Mouse (Mus musculus) forebrain, postnatal 0 days (tissue): ENCODE measurements around the gene Cd160. TPM values are rescaled to one million over a fixed set of nuclear protein-coding genes. Genes with fewer than 3 reads are reported as not detected.

Experiments used
- ATAC-seq: fragments of 200-750 bp; cut with Nextera tagmentation; 2 replicates; pipeline ENCODE4 v1.8.0; 2017; ENCODE audit warnings: mild to moderate bottlenecking, moderate library complexity
- DNase-seq: peaks from one replicate; pipeline ENCODE4 v3.0.0-alpha.2; 2015
- H3K27ac ChIP-seq: fragments of 300-500 bp; sonication (generic); 2 replicates; pipeline ENCODE4 v1.5.1; 2014; ENCODE audit warnings: low read depth, mild to moderate bottlenecking, antibody characterized with exemption, low read length, moderate library complexity, mixed read lengths
- H3K27me3 ChIP-seq: fragments of 300-500 bp; sonication (generic); 2 replicates; pipeline ENCODE4 v1.6.1; 2014; ENCODE audit warnings: mild to moderate bottlenecking, low read length, mixed read lengths; ENCODE audit not compliant: insufficient read depth
- H3K36me3 ChIP-seq: fragments of 300-500 bp; sonication (generic); 2 replicates; pipeline ENCODE4 v1.6.1; 2014; ENCODE audit warnings: mild to moderate bottlenecking, moderate library complexity; ENCODE audit not compliant: insufficient read depth
- H3K4me1 ChIP-seq: fragments of 300-500 bp; sonication (generic); 2 replicates; pipeline ENCODE4 v1.6.1; 2014; ENCODE audit warnings: antibody characterized with exemption; ENCODE audit not compliant: insufficient read depth
- H3K4me2 ChIP-seq: fragments of 300-500 bp; sonication (generic); 2 replicates; pipeline ENCODE4 v1.6.1; 2014; ENCODE audit warnings: low read depth, mild to moderate bottlenecking, moderate library complexity
- H3K4me3 ChIP-seq: fragments of 300-500 bp; sonication (generic); 2 replicates; pipeline ENCODE4 v1.5.1; 2014; ENCODE audit warnings: low read depth, low read length, mixed read lengths
- H3K9ac ChIP-seq: fragments of 300-500 bp; sonication (generic); 2 replicates; pipeline ENCODE4 v1.6.1; 2014; ENCODE audit warnings: mild to moderate bottlenecking
- H3K9me3 ChIP-seq: fragments of 300-500 bp; sonication (generic); 2 replicates; pipeline ENCODE4 v1.6.1; 2016; ENCODE audit warnings: low read length
- CTCF ChIP-seq: sonication (generic); IDR thresholded peaks from 2 replicates; pipeline ENCODE4 v1.5.1; 2016; ENCODE audit warnings: antibody characterized with exemption, control low read depth, low read depth
- WGBS: fragments of 180-500 bp; shearing (Covaris S2); extraction: QIAGEN DNeasy Blood & Tissue Kit; methylation state at CpG from one replicate; pipeline ENCODE4 v1.1.7; 2014; 5-methylcytosine and 5-hydroxymethylcytosine counted together
- polyA plus RNA-seq: library from polyadenylated mRNA; unstranded; fragments of >200 nt; fragmentation: Nextera tagmentation; extraction: Ambion mirVana; gene quantifications from 2 replicates; pipeline ENCODE4 v1.2.1, GENCODE M21; 2015
- total RNA-seq: library from RNA; depleted of rRNA; stranded (reverse); fragments of >200 nt; gene quantifications from 2 replicates; pipeline ENCODE4 v1.2.3, GENCODE M21; 2014

The Cd160 gene
- total and polyA plus RNA-seq, 2 experiments from 2014 or later, result 0.10 TPM; not detected in 1

DNA sequence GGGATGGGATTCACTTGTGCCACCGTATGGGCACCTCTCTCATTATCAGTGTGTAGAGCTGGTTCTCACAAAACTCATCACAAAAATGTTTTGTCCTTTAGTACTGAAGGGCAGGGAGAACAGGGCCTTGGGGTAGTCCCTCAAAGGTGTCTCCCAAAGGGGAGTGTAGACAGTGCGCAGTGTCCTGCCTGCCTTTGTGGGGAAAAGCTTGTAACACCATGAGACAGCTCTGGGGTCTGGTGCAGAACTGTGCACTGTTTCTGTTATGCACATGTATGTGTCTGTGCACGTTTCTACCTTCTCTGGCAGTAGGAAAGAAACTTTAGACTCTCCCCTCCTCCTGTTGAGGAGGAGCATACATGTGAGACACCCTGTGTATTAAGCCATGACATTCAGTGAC is 38.7 kb upstream of the Cd160 start:
- Histone ChIP-seq H3K4me1 (no peaks in the 10 kb centered on the region), H3K4me3 (no peak overlapping the region), H3K4me2 (no peak overlapping the region), H3K9ac (no peak overlapping the region), H3K36me3 (peaks cover 50% of the 10 kb centered on the region), H3K27me3 (no peaks in the 10 kb centered on the region), H3K9me3 (no peaks in the 10 kb centered on the region), H3K27ac (no peak overlapping the region)
- 91% methylated on average over 3 of the region's 3 CpGs for WGBS
- DNase-seq, result no peak
- ATAC-seq, result no peak
- TF ChIP-seq CTCF, result no peak

DNA sequence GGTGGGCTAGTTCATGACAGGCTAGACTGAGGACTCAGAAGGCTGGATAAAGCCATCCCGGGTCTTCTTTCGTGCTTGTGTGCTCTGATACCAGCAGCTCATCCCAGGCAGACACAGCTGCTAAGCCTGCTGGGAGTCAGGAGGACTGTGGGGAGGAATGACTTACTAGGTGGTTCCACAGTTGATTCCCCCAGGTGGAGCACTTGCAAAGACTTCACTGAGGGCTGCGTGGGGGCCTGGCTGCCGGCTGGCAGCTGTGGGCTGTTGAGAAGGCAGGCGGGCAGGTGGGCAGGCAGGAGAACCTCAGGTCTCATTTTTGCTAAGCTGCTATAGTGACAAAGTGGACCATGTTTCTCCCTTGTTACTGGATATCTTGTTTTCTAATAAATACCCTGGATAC is 31.3 kb upstream of the Cd160 start:
- no peaks in the 10 kb centered on the region for H3K27me3 ChIP-seq
- DNase-seq (no peak), ATAC-seq (no peak)
- TF ChIP-seq CTCF, result no peak
- no peak overlapping the region for H3K27ac ChIP-seq
- 94% methylated on average over 5 of the region's 5 CpGs for WGBS
- H3K9me3 ChIP-seq, result no peaks in the 10 kb centered on the region
- no peak overlapping the region for H3K4me3 ChIP-seq
- H3K4me2 ChIP-seq, result no peak overlapping the region
- peaks cover 7% of the 10 kb centered on the region; the same call in 1 of the 2 replicates for H3K36me3 ChIP-seq
- H3K9ac ChIP-seq, result no peak overlapping the region
- no peaks in the 10 kb centered on the region for H3K4me1 ChIP-seq

DNA sequence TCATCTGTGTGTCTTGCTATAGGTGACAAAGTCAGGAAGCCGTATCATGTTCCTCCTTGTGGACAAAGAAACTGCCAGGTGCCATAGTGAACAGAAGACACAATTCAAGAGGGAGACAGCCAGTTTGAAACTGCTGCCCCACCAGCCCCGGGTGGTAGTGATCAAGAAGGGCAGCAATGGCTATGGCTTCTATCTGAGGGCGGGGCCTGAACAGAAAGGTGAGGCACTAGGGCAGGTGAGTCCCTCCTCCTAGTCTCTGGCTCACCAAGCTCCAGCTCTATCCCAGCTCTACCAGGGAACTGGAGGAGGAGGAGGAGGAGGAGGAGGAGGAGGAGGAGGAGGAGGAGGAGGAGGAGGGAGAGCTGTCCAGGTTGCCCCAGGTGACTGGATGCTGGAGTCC is 26.7 kb upstream of the Cd160 start:
- H3K36me3 ChIP-seq, result peaks cover 7% of the 10 kb centered on the region; the same call in 1 of the 2 replicates
- ATAC-seq (no peak), DNase-seq (no peak)
- H3K4me3 ChIP-seq, result no peak overlapping the region
- WGBS, result 90% methylated on average over 3 of the region's 3 CpGs
- H3K4me2 ChIP-seq, result no peak overlapping the region
- TF ChIP-seq CTCF, result no peak
- no peak overlapping the region for H3K27ac ChIP-seq
- no peaks in the 10 kb centered on the region for H3K9me3 ChIP-seq
- H3K9ac ChIP-seq, result no peak overlapping the region
- no peaks in the 10 kb centered on the region for H3K27me3 ChIP-seq
- no peaks in the 10 kb centered on the region for H3K4me1 ChIP-seq

DNA sequence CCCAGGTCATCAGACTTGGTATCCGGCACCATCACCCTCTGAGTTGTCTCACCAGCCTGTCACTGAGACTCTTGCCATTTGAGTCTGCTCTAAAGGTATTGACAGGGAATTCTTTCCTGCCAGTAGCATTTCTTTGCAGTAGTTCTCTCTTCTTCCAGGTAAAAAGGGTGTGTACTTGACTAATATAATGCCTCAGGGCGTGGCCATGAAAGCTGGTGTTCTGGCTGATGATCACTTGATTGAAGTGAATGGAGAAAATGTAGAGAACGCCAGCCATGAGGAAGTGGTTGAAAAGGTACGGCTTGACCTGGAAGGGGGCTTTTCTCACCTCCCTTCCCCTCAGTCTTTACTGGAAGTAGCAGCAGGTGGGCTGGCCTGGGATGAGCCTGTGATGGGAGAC is 25.2 kb upstream of the Cd160 start:
- no peaks in the 10 kb centered on the region for H3K9me3 ChIP-seq
- no peak overlapping the region for H3K4me2 ChIP-seq
- no peaks in the 10 kb centered on the region for H3K27me3 ChIP-seq
- no peaks in the 10 kb centered on the region for H3K36me3 ChIP-seq
- ATAC-seq (no peak), DNase-seq (no peak)
- no peak overlapping the region for H3K9ac ChIP-seq
- no peak for TF ChIP-seq CTCF
- WGBS, result 90% methylated on average over 4 of the region's 4 CpGs
- no peak overlapping the region for H3K4me3 ChIP-seq
- no peak overlapping the region for H3K27ac ChIP-seq
- no peaks in the 10 kb centered on the region for H3K4me1 ChIP-seq

DNA sequence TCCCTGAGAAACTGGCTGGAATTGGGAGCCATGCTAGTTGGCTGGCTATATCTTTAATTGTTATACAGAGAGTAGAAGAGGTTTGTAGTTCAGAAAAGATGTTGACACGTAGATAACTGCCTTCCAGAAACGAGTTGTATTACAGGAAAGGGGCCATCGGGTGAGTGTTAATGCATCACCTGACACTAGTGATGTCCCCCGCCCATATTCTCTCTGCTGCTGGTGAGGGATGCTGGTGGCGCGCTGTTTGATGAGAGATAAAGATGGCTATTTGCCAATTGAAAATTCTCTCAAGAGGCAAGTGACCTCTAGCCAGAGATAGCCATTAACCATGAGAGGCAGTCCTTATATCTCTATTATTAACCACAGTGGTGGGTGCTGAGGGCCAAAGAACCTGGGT is 23.4 kb upstream of the Cd160 start:
- ATAC-seq (no peak), DNase-seq (no peak)
- no peaks in the 10 kb centered on the region for H3K9me3 ChIP-seq
- H3K9ac ChIP-seq, result no peak overlapping the region
- H3K4me1 ChIP-seq, result no peaks in the 10 kb centered on the region
- H3K27me3 ChIP-seq, result no peaks in the 10 kb centered on the region
- H3K4me3 ChIP-seq, result no peak overlapping the region
- 81% methylated on average over 6 of the region's 6 CpGs for WGBS
- no peak for TF ChIP-seq CTCF
- no peaks in the 10 kb centered on the region for H3K36me3 ChIP-seq
- H3K27ac ChIP-seq, result no peak overlapping the region
- H3K4me2 ChIP-seq, result no peak overlapping the region

DNA sequence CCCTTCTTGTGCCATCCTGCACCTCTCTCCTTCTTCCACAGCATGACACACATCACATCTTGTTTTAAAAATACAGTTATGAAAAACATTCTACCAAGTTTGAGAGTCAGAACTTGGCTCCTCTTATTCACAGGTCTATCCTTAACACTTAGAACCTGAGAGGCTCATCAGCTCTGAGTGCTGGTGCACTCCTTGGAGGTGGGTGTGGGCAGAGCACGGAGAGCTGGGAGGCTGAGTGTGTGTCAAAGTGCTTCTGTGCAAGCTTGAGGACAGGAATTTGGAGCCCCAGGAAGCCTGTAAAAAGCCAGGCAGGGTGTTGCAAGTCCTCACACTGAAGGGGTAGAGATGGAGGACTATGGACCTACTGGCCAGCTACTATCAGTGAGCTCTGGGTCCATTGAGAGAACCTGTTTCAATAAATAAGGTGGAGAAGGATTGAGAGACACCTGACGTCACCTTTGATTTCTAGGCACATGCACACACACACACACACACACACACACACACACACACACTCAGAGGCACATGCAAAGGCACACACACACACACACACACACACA is 20.1 kb upstream of the Cd160 start:
- no peak for DNase-seq
- Histone ChIP-seq H3K4me2 (no peak overlapping the region), H3K27ac (no peak overlapping the region), H3K27me3 (no peaks in the 10 kb centered on the region), H3K4me1 (no peaks in the 10 kb centered on the region), H3K9me3 (no peaks in the 10 kb centered on the region), H3K9ac (no peak overlapping the region), H3K4me3 (no peak overlapping the region), H3K36me3 (no peaks in the 10 kb centered on the region)
- no peak for TF ChIP-seq CTCF
- ATAC-seq, result no peak
- WGBS, result 90% methylated on average over 2 of the region's 2 CpGs

DNA sequence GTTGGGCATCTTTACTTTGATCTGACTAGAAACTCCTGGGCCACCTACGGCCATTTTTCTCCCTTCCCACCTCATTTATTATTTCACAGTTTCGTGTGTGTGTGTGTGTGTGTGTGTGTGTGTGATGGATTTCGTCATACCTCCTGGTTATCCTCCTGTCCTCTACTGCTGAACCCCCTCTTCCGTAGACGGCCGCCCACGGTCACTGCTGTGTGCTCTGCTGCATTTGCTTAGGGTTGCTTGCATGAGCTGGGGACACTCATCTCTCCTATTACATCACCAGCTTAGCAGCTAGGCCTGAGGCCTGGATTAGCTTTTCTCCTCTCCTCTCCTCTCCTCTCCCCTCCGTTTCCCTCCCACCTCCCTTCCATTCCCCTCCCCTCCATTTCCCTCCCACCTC is 19.3 kb upstream of the Cd160 start:
- no peak for DNase-seq
- H3K9me3 ChIP-seq, result no peaks in the 10 kb centered on the region
- no peaks in the 10 kb centered on the region for H3K27me3 ChIP-seq
- no peak for TF ChIP-seq CTCF
- no peak overlapping the region for H3K4me2 ChIP-seq
- H3K4me1 ChIP-seq, result no peaks in the 10 kb centered on the region
- no peak for ATAC-seq
- H3K36me3 ChIP-seq, result no peaks in the 10 kb centered on the region
- no peak overlapping the region for H3K9ac ChIP-seq
- 85% methylated on average over 7 of the region's 8 CpGs for WGBS
- no peak overlapping the region for H3K27ac ChIP-seq
- no peak overlapping the region for H3K4me3 ChIP-seq
